Mouse (Mus musculus) adrenal gland (tissue): ENCODE results near the gene Eif2s1.

ENCODE experiments used
- intact Hi-C: fragments of 180-260 bp; cut with DNase I; formaldehyde crosslinking; loops from one replicate; pipeline ENCODE4 v1.15.1; 2025
- long read RNA-seq, 2 experiments: library from polyadenylated mRNA; unstranded; transcript quantifications; one replicate each; pipeline ENCODE4 v2.0.0; 2020; ENCODE audit warnings: borderline replicate concordance in 1 of 2; ENCODE audit not compliant: insufficient replicate concordance in 1 of 2

Gene Eif2s1
- long read RNA-seq, experiment 1, transcript Eif2s1-201 (8 exons, 3,405 nt), result major isoform, 128 of 138 reads
- long read RNA-seq, experiment 1, partial matches to known transcripts, result 4 of 138 reads
- long read RNA-seq, experiment 1, other reads (novel, unspliced or antisense), result 6 of 138 reads
- long read RNA-seq, experiment 2, transcript Eif2s1-201 (8 exons, 3,405 nt), result major isoform, 145 of 167 reads
- long read RNA-seq, experiment 2, partial matches to known transcripts, result 17 of 167 reads
- long read RNA-seq, experiment 2, other reads (novel, unspliced or antisense), result 3 of 167 reads

- intact Hi-C loops, result loop anchor here (10.0 kb wide), 1 partner anchor 637 kb away; the partner anchor contains the start of gene Gphn
Measured at GRCm38 (mm10) chr12:78861496-78862253, at the start of gene Eif2s1, which contains the start of gene Atp6v1d. Gene Eif2s1 (plus strand): TSS chr12:78861819. Gene Atp6v1d (minus strand): TSS chr12:78861638.

GRCm38 (mm10) chr12:78814437-78814836 lies 47.2 kb upstream of the Eif2s1 start:
- intact Hi-C loops, result no loop called here

- intact Hi-C loops, result no loop called here
Measured at GRCm38 (mm10) chr12:78834496-78834895, 27.1 kb upstream of the Eif2s1 start.

- intact Hi-C loops, result no loop called here
Measured at GRCm38 (mm10) chr12:78839906-78840305, 21.7 kb upstream of the Eif2s1 start.

- intact Hi-C loops, result no loop called here
Measured at GRCm38 (mm10) chr12:78842429-78842828, 19.2 kb upstream of the Eif2s1 start.

GRCm38 (mm10) chr12:78848246-78848645 lies 13.4 kb upstream of the Eif2s1 start:
- intact Hi-C loops, result no loop called here

- intact Hi-C loops, result loop anchor here (10.0 kb wide), 1 partner anchor 636 kb away; the partner anchor contains the start of gene Gphn
Measured at GRCm38 (mm10) chr12:78860921-78861495, 611 bp upstream of the Eif2s1 start.

GRCm38 (mm10) chr12:78862254-78862730 lies 673 bp downstream of the Eif2s1 start:
- intact Hi-C loops, result loop anchor here (10.0 kb wide), 1 partner anchor 637 kb away; the partner anchor contains the start of gene Gphn

- intact Hi-C loops, result loop anchor here (10.0 kb wide), 1 partner anchor 641 kb away; the partner anchor contains the start of gene Gphn
Measured at GRCm38 (mm10) chr12:78865434-78865833, 3.8 kb downstream of the Eif2s1 start.

- intact Hi-C loops, result loop anchor here (10.0 kb wide), 1 partner anchor 643 kb away; the partner anchor contains the start of gene Gphn
Measured at GRCm38 (mm10) chr12:78868115-78868514, 6.5 kb downstream of the Eif2s1 start.

GRCm38 (mm10) chr12:78874581-78874980 lies 13.0 kb downstream of the Eif2s1 start:
- intact Hi-C loops, result no loop called here

GRCm38 (mm10) chr12:78890062-78890461 lies 28.4 kb downstream of the Eif2s1 start:
- intact Hi-C loops, result no loop called here

- intact Hi-C loops, result no loop called here
Measured at GRCm38 (mm10) chr12:78891149-78891548, 29.5 kb downstream of the Eif2s1 start.

GRCm38 (mm10) chr12:78897861-78898260 lies 36.2 kb downstream of the Eif2s1 start:
- intact Hi-C loops, result no loop called here

GRCm38 (mm10) chr12:78901467-78901866 lies 39.8 kb downstream of the Eif2s1 start:
- intact Hi-C loops, result no loop called here

GRCm38 (mm10) chr12:78903313-78903712 lies 41.7 kb downstream of the Eif2s1 start:
- intact Hi-C loops, result no loop called here

GRCm38 (mm10) chr12:78904499-78904898 lies 42.9 kb downstream of the Eif2s1 start:
- intact Hi-C loops, result no loop called here

GRCm38 (mm10) chr12:78906707-78907162 lies 45.1 kb downstream of the Eif2s1 start, which contains the start of gene Plek2:
Gene Plek2 (minus strand): TSS chr12:78906964.
- intact Hi-C loops, result no loop called here

- intact Hi-C loops, result no loop called here
Measured at GRCm38 (mm10) chr12:78908081-78908605, 46.5 kb downstream of the Eif2s1 start.

GRCm38 (mm10) chr12:78910684-78911461 lies 49.3 kb downstream of the Eif2s1 start:
- intact Hi-C loops, result no loop called here
